8 mouse cellular contexts compared by ENCODE assay signal in the genomic region with DNA sequence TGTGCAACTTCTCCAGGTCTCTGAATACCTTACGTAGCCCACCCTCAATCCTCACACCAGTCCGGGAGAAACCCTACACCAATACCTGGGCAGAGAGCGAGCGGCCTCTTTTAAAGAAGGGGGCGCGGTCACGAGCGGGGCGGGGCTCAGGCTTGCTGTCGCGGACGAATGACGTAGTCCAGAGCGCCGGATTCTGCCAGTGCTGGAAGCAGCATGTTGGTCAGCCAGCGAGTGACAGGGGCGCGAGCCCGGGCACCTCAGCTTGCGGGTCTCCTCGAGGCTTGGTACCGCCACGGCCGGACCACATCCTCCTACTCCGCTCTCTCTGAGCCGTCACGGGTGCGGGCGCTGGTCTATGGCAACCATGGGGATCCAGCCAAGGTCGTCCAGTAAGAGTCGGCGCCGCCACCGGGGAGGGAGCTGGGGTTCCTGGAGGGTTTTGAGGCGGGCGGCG. TPM values are rescaled to one million over a fixed set of nuclear protein-coding genes. Genes with fewer than 3 reads are reported as not detected.
DNase-seq lines count a peak whose midpoint lies in the region; ATAC-seq lines count a peak whose summit lies in the region.

Gene Mecr, plus strand, starts transcription at position 181 of the 454 bp plus-strand sequence.

- peaks cover 13% of the 10 kb centered on the region for H3K27me3 ChIP-seq in hindbrain, embryonic 12.5 days

- under 1% methylated on average over 37 of the region's 37 CpGs for WGBS in hindbrain, embryonic 12.5 days

- H3K27ac ChIP-seq in hindbrain, embryonic 12.5 days: peak within 1 kb of the TSS; percentile 3; the same call in 1 of the 2 replicates

- peak; percentile 85 for ATAC-seq in hindbrain, embryonic 12.5 days (ENCODE audit: low FRiP score)

- H3K4me2 ChIP-seq in hindbrain, embryonic 12.5 days (replicated peaks): peak within 1 kb of the TSS; percentile 90

- no peaks in the 10 kb centered on the region for H3K36me3 ChIP-seq in hindbrain, embryonic 12.5 days

- DNase-seq in Muller cell, postnatal 12 days (ENCODE audit: inconsistent ontology term): peak; percentile 90
- DNase-seq in cerebellum, adult 9-11 months: peak; percentile 92
- DNase-seq in frontal cortex, postnatal 10 days (ENCODE audit: low spot score in 2 of 2): peak; percentile 84 to 91
- DNase-seq in layer of hippocampus, postnatal 14 days (ENCODE audit: low spot score in 2 of 2): peak; percentile 91 to 93
- DNase-seq in lung, postnatal 14 days: peak; percentile 96
- peak; percentile 84 for DNase-seq in retina, adult 2 months (ENCODE audit: low read depth, low spot score)
- peak; percentile 87 to 89 for DNase-seq in thymus, postnatal 36 days

- peak within 1 kb of the TSS; percentile 77 for H3K9ac ChIP-seq in hindbrain, embryonic 12.5 days

- H3K4me1 ChIP-seq in hindbrain, embryonic 12.5 days: peaks cover 29% of the 10 kb centered on the region

- H3K4me3 ChIP-seq in hindbrain, embryonic 12.5 days: peak within 1 kb of the TSS; percentile 78

- no peaks in the 10 kb centered on the region for H3K9me3 ChIP-seq in hindbrain, embryonic 12.5 days (replicated peaks)

RNA-seq across cellular contexts. Expression of gene Mecr, which starts in this region (rescaled TPM):
- polyA plus RNA-seq in hindbrain, embryonic 12.5 days (2016; fragmentation: Nextera tagmentation; extraction: Ambion mirVana): 40.1 and 44.6 TPM in 2 replicates
- total RNA-seq in layer of hippocampus, postnatal 14 days (2021): 10 to 100 TPM; 36.4 to 37.0 TPM

Comparison
In these comparisons a context has a peak if more than half of its experiments do, and no peak if none do; other contexts are left out.
1. Peak in every context shown above with its lines: DNase-seq, ATAC-seq, H3K4me3 ChIP-seq and H3K27ac ChIP-seq.